Mouse (Mus musculus) T-helper 2 cell (primary cell): ENCODE results near the gene Zmiz2.
"Not testable (repeated sequence)": the region's sequence is repeated elsewhere in the genome, so short reads cannot be mapped to it uniquely, and the experiment has no call there.

Source experiments
- in situ Hi-C: fragments of 300-600 bp; cut with MboI, MseI; formaldehyde crosslinking; loops from one replicate; pipeline ENCODE4 v1.15.1; 2025; ENCODE audit warnings: high pct_unique_total_duplicates

Gene Zmiz2

GRCm38 (mm10) chr11:6388726-6389413 is at the start of gene Zmiz2:
TSS of gene Zmiz2 (plus strand) at chr11:6389074.
- in situ Hi-C loops = no loop called here

GRCm38 (mm10) chr11:6345956-6346355 is 42.9 kb upstream of the Zmiz2 start:
- in situ Hi-C loops = no loop called here

DNA sequence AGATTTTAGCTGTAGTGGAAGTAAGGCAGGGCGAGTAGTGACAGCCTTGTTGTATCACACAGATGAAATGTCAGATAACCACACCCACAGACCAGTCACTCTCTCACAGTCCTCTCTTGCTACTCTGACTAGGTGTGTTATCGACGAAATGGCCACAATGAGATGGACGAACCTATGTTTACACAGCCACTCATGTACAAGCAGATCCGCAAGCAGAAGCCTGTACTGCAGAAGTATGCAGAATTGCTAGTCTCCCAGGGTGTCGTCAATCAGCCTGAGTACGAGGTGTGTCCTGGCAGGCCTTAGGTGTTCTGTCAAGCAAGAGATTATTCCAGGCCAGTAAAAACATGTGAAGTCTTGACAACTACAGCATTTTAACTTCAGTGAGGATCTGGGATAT is 41.9 kb upstream of the Zmiz2 start:
- in situ Hi-C loops = no loop called here

GRCm38 (mm10) chr11:6348681-6349200 is 40.1 kb upstream of the Zmiz2 start:
- in situ Hi-C loops = no loop called here

GRCm38 (mm10) chr11:6349586-6349985 is 39.3 kb upstream of the Zmiz2 start:
- in situ Hi-C loops = no loop called here

DNA sequence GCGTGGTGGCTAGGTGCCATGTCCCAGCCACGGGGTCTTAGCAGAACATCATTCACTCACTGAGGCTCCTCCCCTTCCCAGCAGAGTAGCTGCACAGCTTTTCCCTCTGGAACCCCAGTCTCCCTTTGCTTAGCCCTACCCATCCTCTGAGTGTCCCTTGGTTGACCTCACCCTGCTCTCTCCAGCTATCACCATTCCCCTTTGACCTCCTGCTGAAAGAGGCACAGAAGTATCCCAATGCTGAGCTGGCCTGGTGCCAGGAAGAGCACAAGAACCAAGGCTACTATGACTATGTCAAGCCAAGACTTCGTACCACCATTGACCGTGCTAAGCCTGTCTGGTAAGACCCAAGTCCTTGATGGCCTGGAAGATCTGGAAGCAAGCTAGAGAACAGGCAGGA is 33.8 kb upstream of the Zmiz2 start:
- in situ Hi-C loops = no loop called here

DNA sequence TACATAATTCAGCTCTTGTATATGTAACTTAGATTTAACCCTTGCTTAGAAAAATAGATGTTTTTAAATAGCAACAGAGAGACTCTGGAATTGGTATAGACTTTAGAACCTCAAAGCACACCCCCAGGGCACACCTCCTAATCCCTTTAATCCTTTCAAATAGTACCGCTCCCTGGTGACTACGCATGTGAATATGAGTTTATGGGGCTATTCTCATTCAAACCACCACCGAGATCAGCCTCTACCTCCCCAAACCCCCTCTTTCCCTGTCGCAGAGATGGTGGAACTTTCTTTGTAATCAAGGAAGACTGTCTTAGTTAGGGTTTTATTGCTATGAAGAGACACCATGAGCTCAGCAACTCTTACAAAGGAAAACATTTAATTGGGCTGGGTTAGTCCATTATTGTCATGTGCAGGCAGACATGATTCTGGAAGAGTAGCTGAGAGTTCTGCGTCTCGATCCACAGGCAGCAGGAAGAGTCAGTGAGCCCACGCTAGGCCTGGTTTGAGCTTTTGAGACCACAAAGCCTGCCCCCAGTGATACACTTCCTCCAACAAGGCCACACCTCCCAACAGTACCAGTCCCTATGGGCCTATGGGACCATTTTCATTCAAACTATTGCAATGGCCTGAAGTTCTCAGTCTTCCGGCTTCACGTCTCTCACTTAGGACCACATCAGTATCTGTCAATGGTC is 24.1 kb upstream of the Zmiz2 start:
- in situ Hi-C loops = no loop called here

- in situ Hi-C loops = no loop called here
These were observed 23.0 kb upstream of the Zmiz2 start for GRCm38 (mm10) chr11:6365885-6366284.

GRCm38 (mm10) chr11:6366434-6366833 is 22.4 kb upstream of the Zmiz2 start:
- in situ Hi-C loops = no loop called here

- in situ Hi-C loops = no loop called here
These were observed 21.7 kb upstream of the Zmiz2 start for GRCm38 (mm10) chr11:6367156-6367555.

GRCm38 (mm10) chr11:6367986-6368385 is 20.9 kb upstream of the Zmiz2 start:
- in situ Hi-C loops = not testable (repeated sequence)

DNA sequence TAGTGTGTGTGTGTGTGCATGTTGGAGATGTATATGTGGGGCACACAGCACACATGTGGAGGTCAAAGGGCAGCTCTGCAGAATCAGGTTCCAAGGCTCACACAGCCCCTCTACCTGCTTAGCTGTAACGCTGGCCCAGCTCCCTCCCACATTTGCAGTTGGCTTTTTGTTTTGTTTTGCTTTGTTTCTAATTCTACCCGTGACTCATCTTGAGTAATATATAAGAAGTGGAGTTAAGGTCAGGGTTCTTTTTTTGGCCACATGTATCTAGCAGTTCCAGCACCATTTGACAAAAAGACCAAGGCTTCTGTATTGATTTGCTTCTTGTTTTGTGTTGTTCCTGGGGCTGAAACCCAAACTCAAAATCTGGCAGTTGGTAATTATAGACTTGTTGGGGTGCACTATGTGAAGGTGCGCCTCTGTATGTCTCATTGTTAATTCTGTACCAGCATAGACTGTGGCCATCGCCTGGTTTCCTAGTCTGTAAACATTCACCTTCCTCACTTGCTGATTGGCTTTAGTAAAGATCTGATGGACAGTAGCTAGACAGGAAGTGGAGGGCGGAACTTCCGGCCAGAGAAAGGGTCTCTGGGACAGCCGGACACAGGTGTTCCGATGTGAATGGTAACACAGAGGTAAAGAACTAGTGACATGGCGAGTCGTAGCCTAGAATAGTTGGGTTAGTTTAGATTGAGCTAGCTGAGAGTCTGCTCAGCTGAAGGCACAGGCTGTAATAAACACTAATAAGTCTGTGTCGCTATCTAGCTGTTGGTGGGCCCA is 17.3 kb upstream of the Zmiz2 start:
- in situ Hi-C loops = no loop called here

- in situ Hi-C loops = no loop called here
These were observed 16.1 kb upstream of the Zmiz2 start for GRCm38 (mm10) chr11:6372784-6373183.

GRCm38 (mm10) chr11:6380916-6381315 is 8.0 kb upstream of the Zmiz2 start:
- in situ Hi-C loops = no loop called here

- in situ Hi-C loops = no loop called here
These were observed 648 bp upstream of the Zmiz2 start for GRCm38 (mm10) chr11:6388126-6388725.

DNA sequence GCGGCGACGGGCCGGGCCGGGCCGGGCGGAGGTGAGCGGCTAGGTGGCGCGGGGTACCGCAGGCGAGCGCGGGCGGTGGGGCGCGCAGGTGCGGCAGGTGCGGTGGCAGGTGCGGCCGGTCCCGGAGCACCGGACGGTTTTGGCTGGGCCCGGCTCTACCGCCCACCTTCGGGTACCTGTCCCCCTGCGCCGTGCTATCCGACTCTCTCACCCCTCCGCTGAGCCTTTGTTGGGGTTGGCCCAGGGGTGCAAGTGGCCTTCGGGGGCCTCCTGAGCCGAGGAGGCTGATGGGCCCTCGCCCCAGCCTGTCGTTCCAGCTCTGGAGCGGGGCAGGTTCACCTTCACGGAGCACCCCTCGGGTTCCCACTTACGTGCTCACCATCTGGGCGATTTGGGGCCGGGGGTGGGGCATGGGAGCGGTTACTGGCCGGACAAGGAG is 628 bp downstream of the Zmiz2 start:
- in situ Hi-C loops = no loop called here

DNA sequence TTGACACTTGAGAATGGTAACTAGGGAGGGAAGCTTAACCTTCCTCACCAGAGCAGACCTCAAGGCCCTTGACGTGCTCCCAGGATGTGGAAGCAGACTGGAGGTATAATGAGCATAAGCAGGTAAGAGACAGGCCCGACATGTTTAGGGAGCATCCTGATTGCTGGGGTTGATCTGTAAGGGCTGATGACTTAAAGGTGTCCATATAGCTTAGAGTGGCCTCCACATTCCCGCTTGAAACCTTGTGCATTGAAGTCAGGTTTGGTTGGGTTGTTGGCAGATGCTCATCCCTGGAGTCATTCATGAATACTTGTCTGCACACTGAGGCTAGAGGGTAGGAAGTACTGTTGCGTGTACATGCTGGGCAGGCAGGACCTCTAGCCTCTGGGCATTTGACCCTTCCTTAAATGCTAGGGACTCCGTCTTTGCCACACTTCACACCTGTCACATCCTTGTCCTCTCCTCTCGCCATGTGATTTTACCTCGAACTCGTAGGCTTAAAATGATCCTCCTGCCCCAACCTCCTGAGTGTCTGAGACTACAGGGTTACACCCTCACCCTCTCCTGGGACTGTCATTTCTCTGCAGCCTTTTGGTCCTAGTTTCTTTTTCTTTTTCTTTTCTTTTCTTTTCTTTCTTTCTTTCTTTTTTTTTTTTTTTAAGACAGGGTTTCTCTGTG is 1.6 kb downstream of the Zmiz2 start:
- in situ Hi-C loops = no loop called here

- in situ Hi-C loops = no loop called here
These were observed 2.8 kb downstream of the Zmiz2 start for GRCm38 (mm10) chr11:6391516-6392276.

GRCm38 (mm10) chr11:6392857-6393256 is 4.0 kb downstream of the Zmiz2 start:
- in situ Hi-C loops = no loop called here

DNA sequence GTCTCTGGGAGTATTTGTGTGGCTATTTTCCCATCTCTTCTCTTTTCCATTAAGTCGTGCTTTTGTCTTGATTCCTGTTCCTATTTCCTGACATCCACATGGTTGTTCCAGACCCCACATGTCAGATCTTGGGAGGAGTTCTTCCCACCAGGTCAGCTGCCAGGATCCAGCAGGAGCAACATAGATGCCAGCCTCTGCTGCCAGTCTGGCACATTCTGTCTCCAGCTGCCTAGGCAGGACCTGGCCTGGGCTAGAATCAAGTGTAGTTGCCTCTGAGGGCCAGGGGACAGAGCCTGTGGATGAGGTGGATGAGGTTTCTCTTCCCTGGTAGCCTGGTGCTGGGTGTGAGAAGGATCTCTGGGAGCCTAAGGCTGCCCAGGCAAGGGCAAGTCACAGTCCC is 5.0 kb downstream of the Zmiz2 start:
- in situ Hi-C loops = no loop called here

DNA sequence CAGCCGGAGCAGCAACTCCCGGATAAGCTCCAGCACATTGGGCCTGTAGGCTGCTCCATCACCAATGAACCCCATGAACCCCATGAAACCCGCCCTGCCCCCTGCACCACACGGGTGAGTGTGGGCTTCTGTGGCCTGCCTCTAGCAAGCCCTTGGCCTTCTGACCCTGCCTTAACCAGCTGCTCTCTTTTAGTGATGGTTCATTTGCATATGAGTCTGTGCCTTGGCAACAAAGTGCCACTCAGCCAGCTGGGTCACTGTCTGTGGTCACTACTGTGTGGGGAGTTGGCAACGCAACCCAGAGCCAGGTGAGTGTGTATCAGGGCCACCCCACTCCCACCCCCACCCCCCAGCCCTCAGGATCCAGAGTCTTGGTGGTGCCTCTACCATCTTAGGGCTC is 6.7 kb downstream of the Zmiz2 start:
- in situ Hi-C loops = no loop called here
